Mouse (Mus musculus) forebrain, embryonic 16.5 days (tissue): ENCODE results near the gene Tmem117. TPM values are rescaled to one million over a fixed set of nuclear protein-coding genes. Genes with fewer than 3 reads are reported as not detected.
A peak's percentile ranks its signal among the peaks of the same experiment; 100 is the strongest.

Experiments used
- ATAC-seq: fragments of 200-750 bp; cut with Nextera tagmentation; 2 replicates; pipeline ENCODE4 v1.8.0; 2017; ENCODE audit warnings: mild to moderate bottlenecking, moderate library complexity
- H3K27ac ChIP-seq: fragments of 300-500 bp; sonication (generic); 2 replicates; pipeline ENCODE4 v1.5.1; 2014; ENCODE audit warnings: low read length, control low read depth
- H3K27me3 ChIP-seq: fragments of 300-500 bp; sonication (generic); replicated peaks from 2 replicates; pipeline ENCODE4 v1.6.1; 2014; ENCODE audit warnings: low read length; ENCODE audit not compliant: control insufficient read depth, insufficient read depth
- H3K36me3 ChIP-seq: fragments of 300-500 bp; sonication (generic); 2 replicates; pipeline ENCODE4 v1.6.1; 2014; ENCODE audit not compliant: control insufficient read depth, insufficient read depth
- H3K4me1 ChIP-seq: fragments of 300-500 bp; sonication (generic); replicated peaks from 2 replicates; pipeline ENCODE4 v1.6.1; 2014; ENCODE audit warnings: low read length; ENCODE audit not compliant: control insufficient read depth, insufficient read depth
- H3K4me2 ChIP-seq: fragments of 300-500 bp; sonication (generic); 2 replicates; pipeline ENCODE4 v1.6.1; 2014; ENCODE audit warnings: mild to moderate bottlenecking, low read length, control low read depth
- H3K4me3 ChIP-seq: fragments of 300-500 bp; sonication (generic); replicated peaks from 2 replicates; pipeline ENCODE4 v1.5.1; 2014; ENCODE audit warnings: mild to moderate bottlenecking, low read length, control low read depth
- H3K9ac ChIP-seq: fragments of 300-500 bp; sonication (generic); replicated peaks from 2 replicates; pipeline ENCODE4 v1.6.1; 2014; ENCODE audit warnings: low read depth, low read length, control low read depth
- H3K9me3 ChIP-seq: fragments of 300-500 bp; sonication (generic); 2 replicates; pipeline ENCODE4 v1.6.1; 2016; ENCODE audit warnings: low read length; ENCODE audit not compliant: control insufficient read depth
- WGBS: fragments of 180-500 bp; shearing (Covaris S2); extraction: QIAGEN DNeasy Blood & Tissue Kit; methylation state at CpG from one replicate; pipeline ENCODE4 v1.1.7; 2014; 5-methylcytosine and 5-hydroxymethylcytosine counted together
- polyA plus RNA-seq: library from polyadenylated mRNA; unstranded; fragments of >200 nt; fragmentation: Nextera tagmentation; extraction: Ambion mirVana; gene quantifications from 2 replicates; pipeline ENCODE4 v1.2.1, GENCODE M21; 2015

Gene Tmem117
- polyA plus RNA-seq, 1 experiment from 2014 or later, result 5.4 TPM

DNA sequence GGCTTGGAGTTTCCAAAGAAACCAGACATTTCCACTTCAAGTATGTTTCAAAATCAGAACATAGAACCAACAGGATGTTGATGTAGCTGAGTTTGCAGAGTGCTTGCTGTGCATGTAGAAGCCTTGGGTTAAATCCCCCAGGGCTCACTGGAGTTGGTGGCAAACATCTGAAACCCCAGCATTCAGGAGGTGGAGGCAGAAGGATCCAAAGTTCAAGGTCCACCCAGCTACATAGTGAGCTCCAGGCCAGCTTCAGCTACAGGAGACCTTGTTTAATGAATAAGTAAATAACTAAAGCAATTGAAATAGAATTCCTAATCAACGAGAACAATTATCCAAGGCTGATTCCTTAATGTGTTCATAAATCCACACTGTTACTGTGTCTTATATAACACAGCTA, 35.4 kb upstream of the Tmem117 start:
- no peak for ATAC-seq
- Histone ChIP-seq H3K4me1 (peaks cover 7% of the 10 kb centered on the region), H3K9ac (no peak overlapping the region), H3K9me3 (no peaks in the 10 kb centered on the region), H3K4me2 (no peak overlapping the region), H3K36me3 (no peaks in the 10 kb centered on the region), H3K27ac (no peak overlapping the region), H3K4me3 (no peak overlapping the region), H3K27me3 (no peaks in the 10 kb centered on the region)
- 83% methylated on average over 1 of the region's 1 CpGs for WGBS

DNA sequence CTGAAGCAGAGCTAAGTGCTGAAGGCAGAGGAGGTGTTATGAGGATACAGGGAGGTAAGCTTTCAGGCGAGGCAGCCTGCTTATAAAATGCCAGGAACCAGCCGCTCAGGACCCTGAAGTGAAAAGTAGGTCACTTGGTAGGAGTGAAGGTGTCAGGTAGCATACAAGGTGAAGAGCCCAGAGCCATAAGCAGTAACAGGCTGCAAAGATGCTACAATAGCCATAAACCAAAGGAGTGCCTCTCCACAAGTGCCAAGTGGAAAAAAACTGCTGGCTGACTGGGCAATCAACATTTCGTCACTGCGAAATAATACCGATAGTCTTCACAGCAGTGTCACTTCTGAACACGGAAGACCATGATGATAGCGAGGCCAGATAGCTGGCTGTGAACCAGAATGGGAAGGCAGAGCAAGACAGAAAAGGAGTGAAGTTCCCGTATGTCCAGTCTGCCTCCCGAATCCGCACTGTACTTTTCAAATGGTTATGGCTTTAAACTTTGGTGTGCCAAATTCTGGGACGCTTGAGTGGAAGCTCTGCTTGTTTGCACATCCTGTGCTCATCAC, 28.8 kb upstream of the Tmem117 start:
- no peak overlapping the region for H3K27ac ChIP-seq
- H3K27me3 ChIP-seq, result no peaks in the 10 kb centered on the region; the same call in 1 of the 2 replicates
- no peak overlapping the region for H3K4me2 ChIP-seq
- no peak overlapping the region for H3K4me3 ChIP-seq
- H3K36me3 ChIP-seq, result no peaks in the 10 kb centered on the region
- no peak for ATAC-seq
- no peak overlapping the region for H3K9ac ChIP-seq
- H3K9me3 ChIP-seq, result no peaks in the 10 kb centered on the region
- 89% methylated on average over 11 of the region's 11 CpGs for WGBS
- no peaks in the 10 kb centered on the region for H3K4me1 ChIP-seq

GRCm38 (mm10) chr15:94601339-94601738, 27.7 kb upstream of the Tmem117 start:
- H3K4me3 ChIP-seq, result no peak overlapping the region
- WGBS, result 23% methylated on average over 3 of the region's 3 CpGs
- no peaks in the 10 kb centered on the region for H3K9me3 ChIP-seq
- no peaks in the 10 kb centered on the region for H3K4me1 ChIP-seq
- H3K27ac ChIP-seq, result no peak overlapping the region
- H3K9ac ChIP-seq, result no peak overlapping the region
- no peak overlapping the region for H3K4me2 ChIP-seq
- H3K27me3 ChIP-seq, result no peaks in the 10 kb centered on the region; the same call in 1 of the 2 replicates
- no peaks in the 10 kb centered on the region for H3K36me3 ChIP-seq
- no peak for ATAC-seq

DNA sequence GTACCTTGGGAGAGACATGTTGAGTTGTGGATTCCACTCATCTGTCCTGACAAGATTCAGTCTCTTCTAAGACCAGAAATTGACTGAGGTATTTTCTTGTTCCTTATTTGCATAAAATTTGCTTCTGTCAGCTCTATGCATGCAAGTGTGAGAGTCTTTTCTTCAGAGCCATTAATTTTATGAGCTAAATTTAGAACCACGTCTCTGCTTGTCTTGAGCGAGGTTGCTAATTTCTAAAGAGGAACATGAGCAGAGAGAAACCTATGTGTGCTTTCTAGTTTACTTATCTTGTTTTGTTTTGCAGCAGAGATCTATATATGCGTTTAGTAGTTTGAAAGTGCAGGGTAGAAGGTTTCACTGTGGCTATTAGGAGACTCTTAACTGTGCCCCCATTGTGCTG, 26.6 kb upstream of the Tmem117 start:
- H3K36me3 ChIP-seq, result no peaks in the 10 kb centered on the region
- H3K4me1 ChIP-seq, result no peaks in the 10 kb centered on the region
- no peak for ATAC-seq
- H3K4me2 ChIP-seq, result no peak overlapping the region
- H3K27me3 ChIP-seq, result no peaks in the 10 kb centered on the region; the same call in 1 of the 2 replicates
- 60% methylated on average over 3 of the region's 3 CpGs for WGBS
- H3K9me3 ChIP-seq, result no peaks in the 10 kb centered on the region
- no peak overlapping the region for H3K4me3 ChIP-seq
- H3K27ac ChIP-seq, result no peak overlapping the region
- H3K9ac ChIP-seq, result no peak overlapping the region

- 93% methylated on average over 8 of the region's 8 CpGs for WGBS
- no peak for ATAC-seq
- no peaks in the 10 kb centered on the region for H3K36me3 ChIP-seq
These were observed 21.3 kb upstream of the Tmem117 start for GRCm38 (mm10) chr15:94607768-94608167.

DNA sequence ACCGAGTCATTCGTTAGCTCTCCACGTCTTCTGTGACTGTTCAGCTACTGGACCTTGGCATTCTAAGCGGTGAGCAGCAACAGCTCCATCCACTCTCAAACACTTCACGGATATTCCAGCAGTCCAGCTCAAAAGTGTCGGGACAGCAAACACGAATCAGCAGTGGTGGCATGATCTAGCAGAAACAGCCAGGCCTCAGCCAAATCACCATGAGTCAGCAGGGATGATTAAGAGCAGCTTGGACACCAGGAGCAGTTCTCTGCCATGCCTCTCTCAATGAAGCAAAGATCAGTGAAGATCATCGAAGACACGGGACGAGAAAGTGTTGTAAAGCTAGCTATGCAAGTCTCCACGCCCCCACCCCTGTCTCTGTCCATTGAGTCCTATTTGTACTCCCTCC, 13.0 kb upstream of the Tmem117 start:
- no peaks in the 10 kb centered on the region for H3K9me3 ChIP-seq
- no peak overlapping the region for H3K4me2 ChIP-seq
- no peaks in the 10 kb centered on the region for H3K4me1 ChIP-seq
- no peaks in the 10 kb centered on the region for H3K36me3 ChIP-seq
- no peak overlapping the region for H3K4me3 ChIP-seq
- no peaks in the 10 kb centered on the region for H3K27me3 ChIP-seq
- H3K9ac ChIP-seq, result no peak overlapping the region
- no peak overlapping the region for H3K27ac ChIP-seq
- 91% methylated on average over 11 of the region's 11 CpGs for WGBS
- ATAC-seq, result no peak

More at GRCm38 (mm10) chr15:94607768-94608167, 21.3 kb upstream of the Tmem117 start:
- Histone ChIP-seq H3K4me2 (no peak overlapping the region), H3K9ac (no peak overlapping the region), H3K27me3 (no peaks in the 10 kb centered on the region; the same call in 1 of the 2 replicates), H3K27ac (no peak overlapping the region), H3K9me3 (no peaks in the 10 kb centered on the region), H3K4me3 (no peak overlapping the region), H3K4me1 (no peaks in the 10 kb centered on the region)

DNA sequence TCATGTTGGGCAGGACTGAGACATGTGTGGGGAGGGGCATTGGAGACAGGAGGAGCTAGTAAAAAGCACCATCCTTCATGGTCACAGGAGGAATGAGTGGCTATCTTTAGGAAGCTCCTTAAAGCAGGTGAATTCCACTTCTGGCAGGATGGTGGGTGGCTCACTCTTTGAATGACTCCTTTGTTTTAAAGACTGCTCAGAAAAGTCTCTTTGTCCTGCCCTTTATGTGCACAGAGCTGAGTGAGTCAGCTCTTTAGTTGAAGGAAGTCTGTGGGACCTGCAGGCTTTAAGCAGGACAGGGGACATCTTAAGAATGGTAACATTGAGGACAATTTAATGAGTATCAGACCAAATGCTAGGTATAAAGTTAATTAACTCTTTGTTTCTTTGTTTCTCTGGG, 8.1 kb upstream of the Tmem117 start:
- H3K9me3 ChIP-seq, result no peaks in the 10 kb centered on the region
- H3K4me1 ChIP-seq, result no peaks in the 10 kb centered on the region
- no peak overlapping the region for H3K4me2 ChIP-seq
- no peak overlapping the region for H3K9ac ChIP-seq
- ATAC-seq, result no peak
- H3K36me3 ChIP-seq, result no peaks in the 10 kb centered on the region
- H3K27ac ChIP-seq, result no peak overlapping the region
- H3K27me3 ChIP-seq, result no peaks in the 10 kb centered on the region
- no peak overlapping the region for H3K4me3 ChIP-seq

DNA sequence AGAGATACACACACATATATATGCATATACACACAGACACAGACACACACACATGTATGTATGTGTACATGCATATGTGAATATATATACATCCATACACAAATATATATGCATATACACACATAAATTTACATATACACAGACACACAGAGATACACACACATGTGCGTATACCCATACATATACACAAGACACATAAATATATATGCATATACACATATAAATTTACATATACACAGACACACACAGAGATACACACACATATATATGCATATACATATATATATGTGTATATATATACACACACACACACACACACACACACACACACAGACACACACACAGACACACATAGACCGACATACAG, 586 bp upstream of the Tmem117 start:
- H3K4me3 ChIP-seq, result peak overlapping the region; percentile 61
- peak; percentile 12; the same call in 1 of the 2 replicates for ATAC-seq
- WGBS, result 49% methylated on average over 2 of the region's 2 CpGs
- peaks cover 12% of the 10 kb centered on the region for H3K27me3 ChIP-seq
- peaks cover 4% of the 10 kb centered on the region; the same call in 1 of the 2 replicates for H3K4me1 ChIP-seq
- H3K36me3 ChIP-seq, result no peaks in the 10 kb centered on the region
- peak overlapping the region; percentile 67; the same call in 1 of the 2 replicates for H3K9ac ChIP-seq
- H3K27ac ChIP-seq, result no peak overlapping the region
- H3K9me3 ChIP-seq, result no peaks in the 10 kb centered on the region
- H3K4me2 ChIP-seq, result peak overlapping the region; percentile 99

DNA sequence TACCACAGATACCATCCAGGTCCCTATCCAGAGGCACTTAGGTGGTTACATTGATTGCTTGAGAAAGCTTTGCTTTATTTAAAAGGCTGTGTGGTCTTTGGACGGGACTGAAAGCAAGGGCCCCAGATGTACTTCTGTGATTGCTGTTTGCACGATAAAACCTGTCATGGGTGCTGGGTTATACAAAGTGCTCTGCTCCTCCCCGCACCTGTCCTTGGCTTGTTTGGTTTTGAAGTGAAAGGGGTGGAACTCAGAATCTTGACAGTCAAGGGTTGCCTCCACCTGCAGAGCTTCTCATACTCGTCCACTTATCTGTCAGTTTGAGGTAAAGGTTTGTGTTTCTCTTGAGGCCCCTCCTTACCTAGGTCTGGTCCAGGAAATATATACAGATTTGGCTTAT, 1.5 kb downstream of the Tmem117 start:
- peaks cover 4% of the 10 kb centered on the region; the same call in 1 of the 2 replicates for H3K4me1 ChIP-seq
- no peak overlapping the region for H3K4me3 ChIP-seq
- peaks cover 12% of the 10 kb centered on the region for H3K27me3 ChIP-seq
- no peak for ATAC-seq
- no peak overlapping the region for H3K27ac ChIP-seq
- H3K9me3 ChIP-seq, result no peaks in the 10 kb centered on the region
- WGBS, result 84% methylated on average over 4 of the region's 4 CpGs
- H3K9ac ChIP-seq, result no peak overlapping the region
- H3K36me3 ChIP-seq, result no peaks in the 10 kb centered on the region
- H3K4me2 ChIP-seq, result no peak overlapping the region

- 84% methylated on average over 11 of the region's 11 CpGs for WGBS
- Histone ChIP-seq H3K27ac (no peak overlapping the region), H3K27me3 (peaks cover 12% of the 10 kb centered on the region), H3K4me3 (no peak overlapping the region), H3K4me1 (no peaks in the 10 kb centered on the region; the same call in 1 of the 2 replicates), H3K9ac (no peak overlapping the region), H3K4me2 (no peak overlapping the region), H3K9me3 (no peaks in the 10 kb centered on the region), H3K36me3 (no peaks in the 10 kb centered on the region)
- ATAC-seq, result no peak
These were observed 5.5 kb downstream of the Tmem117 start for GRCm38 (mm10) chr15:94634524-94634923.
